Mouse (Mus musculus) right cerebral cortex, adult 2 months (tissue): ENCODE measurements around the gene Olfm1.
A peak's percentile ranks its signal among the peaks of the same experiment; 100 is the strongest.

Experiments
- DNase-seq, 2 experiments: peaks; one replicate each; pipeline ENCODE4 v3.0.0; 2021 to 2022; ENCODE audit warnings: low spot score in 2 of 2

Gene Olfm1

GRCm38 (mm10) chr2:28192821-28193689 is at the start of gene Olfm1:
Olfm1 (plus strand) TSS chr2:28192992.
- DNase-seq, result peak; percentile 80 to 81

- DNase-seq, result no peak
These were observed 49.3 kb upstream of the Olfm1 start for GRCm38 (mm10) chr2:28143417-28144045.

DNA sequence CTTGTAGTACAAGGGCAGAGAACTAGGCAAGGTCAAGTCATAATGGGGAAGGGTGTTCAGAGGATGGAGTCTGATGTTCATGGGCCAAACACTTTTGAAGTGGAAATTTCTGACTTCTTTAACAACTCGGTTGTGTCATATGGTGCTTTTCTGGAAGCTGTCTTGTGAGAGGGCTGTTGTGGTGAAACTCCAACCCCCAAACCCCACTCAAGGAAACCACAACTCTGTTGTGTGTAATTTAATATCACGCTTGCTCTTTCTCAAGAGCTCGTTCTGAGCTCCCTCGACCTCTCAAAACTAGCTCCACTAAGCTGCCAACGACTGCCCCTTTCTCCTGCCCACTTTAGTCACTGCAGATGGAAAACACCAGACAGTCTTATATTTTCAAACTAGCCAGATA is 47.1 kb upstream of the Olfm1 start:
- no peak for DNase-seq

DNA sequence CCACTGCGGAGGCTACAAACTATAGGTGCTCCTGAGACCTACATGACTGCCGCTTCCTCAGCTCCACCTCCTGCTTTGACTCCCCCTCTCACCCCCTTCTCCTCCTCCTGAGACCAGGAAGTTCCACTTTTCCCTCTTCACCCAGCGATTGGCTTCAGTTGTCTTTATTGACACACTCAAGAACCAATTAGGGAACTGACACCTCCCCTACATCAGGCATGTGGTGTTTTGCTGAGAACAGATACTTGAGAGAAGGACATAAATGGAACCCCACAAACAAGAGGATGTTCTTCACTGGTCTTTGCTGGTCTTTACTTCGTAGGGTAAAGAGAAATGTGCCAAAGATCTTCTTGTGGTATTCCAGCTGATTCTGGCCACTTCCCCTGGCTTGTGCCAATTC is 46.6 kb upstream of the Olfm1 start:
- no peak for DNase-seq

DNA sequence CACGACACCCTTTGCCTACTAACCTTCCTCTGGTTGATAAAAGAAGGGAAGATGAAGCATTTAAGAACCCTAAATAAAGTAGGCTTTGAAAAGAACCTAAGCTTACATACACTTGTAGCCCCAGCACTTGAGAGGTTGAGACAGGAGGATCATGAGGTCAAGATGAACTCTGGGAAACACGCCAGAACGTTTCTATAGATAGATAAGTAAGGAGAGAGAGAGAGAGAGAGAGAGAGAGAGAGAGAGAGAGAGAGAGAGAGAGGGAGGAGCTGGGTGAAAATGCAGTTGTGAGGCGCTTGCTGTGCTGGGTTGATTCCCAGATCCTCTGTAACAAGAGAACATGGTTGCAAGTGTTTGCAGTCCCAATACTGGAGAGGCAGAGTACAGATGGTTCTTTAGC is 46.1 kb upstream of the Olfm1 start:
- no peak for DNase-seq

DNA sequence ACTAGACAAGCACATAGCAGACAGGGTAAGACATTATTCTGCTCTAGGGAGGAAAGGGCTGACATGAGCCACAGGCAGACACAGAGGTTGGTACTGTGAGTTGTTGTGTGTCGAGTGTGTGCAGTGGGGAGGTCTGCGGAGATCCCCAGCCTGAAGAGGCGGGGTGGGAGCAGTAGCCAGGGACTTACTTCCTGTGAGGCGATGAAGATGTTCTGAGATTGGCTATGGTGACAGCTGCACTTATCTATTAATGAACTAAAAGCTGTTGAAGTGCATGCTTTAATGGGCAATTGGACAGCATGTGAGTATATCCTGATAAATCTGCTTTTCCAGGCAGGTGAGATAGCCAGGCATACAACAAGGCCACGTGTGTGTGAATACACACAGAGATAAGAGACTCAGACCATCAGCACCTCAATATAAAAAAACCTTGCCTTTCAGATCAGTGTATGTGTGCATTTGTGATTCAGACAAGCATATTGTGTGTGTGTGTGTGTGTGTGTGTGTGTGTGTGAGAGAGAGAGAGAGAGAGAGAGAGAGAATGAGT is 45.5 kb upstream of the Olfm1 start:
- no peak for DNase-seq

- no peak for DNase-seq
These were observed 43.1 kb upstream of the Olfm1 start for GRCm38 (mm10) chr2:28149688-28150087.

GRCm38 (mm10) chr2:28160568-28160967 is 32.2 kb upstream of the Olfm1 start:
- DNase-seq, result no peak

GRCm38 (mm10) chr2:28165570-28165969 is 27.2 kb upstream of the Olfm1 start:
- no peak for DNase-seq

GRCm38 (mm10) chr2:28169336-28169735 is 23.5 kb upstream of the Olfm1 start:
- DNase-seq, result peak; percentile 84 to 86

GRCm38 (mm10) chr2:28171962-28172361 is 20.8 kb upstream of the Olfm1 start:
- no peak for DNase-seq

GRCm38 (mm10) chr2:28173225-28174141 is 19.3 kb upstream of the Olfm1 start:
- DNase-seq, result no peak

- DNase-seq, result no peak
These were observed 18.4 kb upstream of the Olfm1 start for GRCm38 (mm10) chr2:28174441-28174840.

DNA sequence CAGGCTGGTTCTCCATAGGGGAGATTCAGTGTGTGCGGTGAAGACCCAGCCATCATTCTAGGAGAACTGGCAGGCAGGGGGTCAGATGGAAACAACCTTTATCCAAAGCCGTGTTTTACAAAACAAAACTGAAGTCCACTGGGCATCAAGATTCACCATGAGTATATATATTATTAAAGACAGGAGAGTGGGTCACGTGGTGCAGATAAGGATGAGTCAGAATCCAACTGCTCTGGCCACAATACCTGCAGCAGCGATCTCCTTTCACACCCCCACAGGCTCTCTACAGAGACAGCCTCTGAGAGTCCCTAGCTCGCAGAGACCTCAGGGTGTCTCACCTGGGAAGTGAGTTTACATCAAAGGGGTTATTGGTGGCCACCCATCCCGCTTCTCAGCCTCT is 14.2 kb upstream of the Olfm1 start:
- DNase-seq, result no peak

- no peak for DNase-seq
These were observed 12.7 kb upstream of the Olfm1 start for GRCm38 (mm10) chr2:28180053-28180452.

- DNase-seq, result peak in 1 of 2 experiments; percentile 33
These were observed 4.3 kb upstream of the Olfm1 start for GRCm38 (mm10) chr2:28188398-28188944.

DNA sequence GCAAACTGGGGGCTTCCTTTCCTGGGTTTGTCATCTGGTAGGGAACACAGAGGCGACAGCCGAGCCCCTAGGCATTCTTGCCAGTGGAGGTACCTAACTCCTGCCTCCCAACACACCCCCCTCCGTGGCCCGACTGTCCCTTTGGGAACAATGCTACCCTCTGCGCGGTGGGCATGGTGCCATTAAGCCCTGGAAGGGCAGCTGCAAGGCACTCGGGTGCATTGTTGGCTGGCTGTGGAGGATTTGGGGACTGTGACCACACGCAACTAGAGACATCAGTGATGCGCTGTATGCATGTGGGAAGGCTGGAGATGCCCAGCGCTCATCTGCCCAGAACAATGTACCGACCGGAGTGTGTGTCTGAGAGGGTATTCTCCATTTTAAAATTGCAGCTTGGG is 897 bp downstream of the Olfm1 start:
- peak in 1 of 2 experiments; percentile 45 for DNase-seq

DNA sequence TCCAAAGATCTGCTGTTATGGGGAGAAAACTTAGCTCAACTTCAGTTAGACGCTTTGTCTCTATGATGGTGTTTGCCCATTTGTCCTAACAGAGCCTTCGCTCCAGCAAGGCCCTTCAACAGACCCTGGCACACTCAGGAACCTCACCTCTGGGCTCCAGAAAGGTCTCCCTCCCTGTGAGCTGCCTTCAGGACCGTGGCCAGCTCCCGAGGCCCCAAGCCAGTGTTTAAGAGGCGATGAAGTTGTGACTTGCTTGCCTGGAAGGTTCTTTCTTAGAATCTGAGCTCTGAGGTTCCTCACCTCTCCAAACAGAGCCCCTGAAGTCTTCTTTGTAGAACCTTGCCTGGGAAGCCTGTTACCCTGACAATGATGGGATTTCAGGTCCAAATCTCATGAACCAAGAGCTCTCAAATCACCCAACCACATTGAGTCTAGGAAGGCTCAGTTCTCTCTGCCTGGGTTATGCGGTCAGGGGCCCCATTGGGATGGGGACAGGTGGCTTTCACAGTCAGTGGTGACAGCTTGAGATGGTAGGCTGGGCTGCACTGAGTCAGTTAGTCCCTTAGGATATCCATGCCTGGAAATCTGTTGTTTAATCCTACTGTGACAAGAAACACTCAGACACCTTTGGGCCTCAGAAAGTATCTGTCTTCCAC is 2.3 kb downstream of the Olfm1 start:
- no peak for DNase-seq

- no peak for DNase-seq
These were observed 2.9 kb downstream of the Olfm1 start for GRCm38 (mm10) chr2:28195726-28196125.

GRCm38 (mm10) chr2:28201441-28201841 is 8.6 kb downstream of the Olfm1 start:
- peak in 1 of 2 experiments; percentile 54 for DNase-seq

GRCm38 (mm10) chr2:28204167-28204566 is 11.4 kb downstream of the Olfm1 start:
- DNase-seq, result peak; percentile 98 to 99
